Mouse (Mus musculus) forebrain, embryonic 13.5 days (tissue): ENCODE measurements at regions not wholly inside any gene's neighbourhood (a gene's known extent, or its start where the extent isn't known, plus 50 kb on each side); places are given as distances from the start of the nearest gene placed in this dataset.

Experiments used
- ATAC-seq: fragments of 200-750 bp; cut with Nextera tagmentation; 2 replicates; pipeline ENCODE4 v1.8.0; 2017
- H3K27ac ChIP-seq: fragments of 300-500 bp; sonication (generic); 2 replicates; pipeline ENCODE4 v1.5.1; 2015; ENCODE audit warnings: inconsistent platforms, mild to moderate bottlenecking, moderate library complexity
- H3K27me3 ChIP-seq: fragments of 300-500 bp; sonication (generic); 2 replicates; pipeline ENCODE4 v1.6.1; 2015; ENCODE audit warnings: mild to moderate bottlenecking, inconsistent platforms
- H3K36me3 ChIP-seq: fragments of 300-500 bp; sonication (generic); 2 replicates; pipeline ENCODE4 v1.6.1; 2015; ENCODE audit warnings: mild to moderate bottlenecking, inconsistent platforms; ENCODE audit not compliant: poor library complexity, severe bottlenecking
- H3K4me1 ChIP-seq: fragments of 300-500 bp; sonication (generic); 2 replicates; pipeline ENCODE4 v1.6.1; 2015; ENCODE audit warnings: inconsistent platforms
- H3K4me2 ChIP-seq: fragments of 300-500 bp; sonication (generic); 2 replicates; pipeline ENCODE4 v1.6.1; 2015; ENCODE audit warnings: inconsistent platforms, mild to moderate bottlenecking, moderate library complexity
- H3K4me3 ChIP-seq: fragments of 300-500 bp; sonication (generic); 2 replicates; pipeline ENCODE4 v1.5.1; 2015; ENCODE audit warnings: mild to moderate bottlenecking, inconsistent platforms
- H3K9ac ChIP-seq: fragments of 300-500 bp; sonication (generic); 2 replicates; pipeline ENCODE4 v1.6.1; 2015; ENCODE audit warnings: mild to moderate bottlenecking, inconsistent platforms
- H3K9me3 ChIP-seq: fragments of 300-500 bp; sonication (generic); replicated peaks from 2 replicates; pipeline ENCODE4 v1.6.1; 2016; ENCODE audit warnings: inconsistent platforms
- WGBS: fragments of 180-500 bp; shearing (Covaris S2); methylation state at CpG from one replicate; pipeline ENCODE4 v1.1.7; 2015; 5-methylcytosine and 5-hydroxymethylcytosine counted together

GRCm38 (mm10) chr17:47191416-47191815 lies 177.3 kb upstream of the Mrps10 start:
- H3K4me1 ChIP-seq: peaks cover 12% of the 10 kb centered on the region
- ATAC-seq: no peak
- no peaks in the 10 kb centered on the region; the same call in 1 of the 2 replicates for H3K9me3 ChIP-seq
- H3K9ac ChIP-seq: no peak overlapping the region
- no peak overlapping the region for H3K4me3 ChIP-seq
- peaks cover 13% of the 10 kb centered on the region; the same call in 1 of the 2 replicates for H3K36me3 ChIP-seq
- 95% methylated on average over 3 of the region's 3 CpGs for WGBS
- H3K4me2 ChIP-seq: no peak overlapping the region
- H3K27ac ChIP-seq: no peak overlapping the region
- H3K27me3 ChIP-seq: no peaks in the 10 kb centered on the region

DNA sequence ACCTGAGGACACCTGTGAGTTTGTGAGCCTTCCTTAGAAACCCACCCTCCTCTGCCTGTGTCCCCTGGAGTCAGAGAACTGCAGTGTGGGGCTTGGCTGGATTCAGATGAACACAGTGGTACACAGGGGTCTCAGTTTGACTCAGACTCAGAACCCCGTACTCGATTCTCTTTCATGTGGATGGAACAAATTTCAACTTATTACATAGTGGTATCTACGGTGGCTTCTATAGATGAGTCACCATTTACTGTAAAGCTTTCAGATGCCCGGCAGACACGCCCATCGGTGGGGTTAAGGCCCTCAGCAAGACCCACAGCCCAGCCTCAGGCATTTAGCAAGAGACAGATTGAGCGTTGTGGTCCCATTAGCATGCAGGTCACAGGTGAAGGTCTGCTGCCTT lies 178.9 kb upstream of the Mrps10 start:
- Histone ChIP-seq H3K27me3 (no peaks in the 10 kb centered on the region), H3K4me2 (no peak overlapping the region), H3K36me3 (peaks cover 13% of the 10 kb centered on the region; the same call in 1 of the 2 replicates), H3K4me1 (peaks cover 12% of the 10 kb centered on the region), H3K27ac (no peak overlapping the region; the same call in 1 of the 2 replicates), H3K9ac (no peak overlapping the region), H3K4me3 (no peak overlapping the region), H3K9me3 (no peaks in the 10 kb centered on the region; the same call in 1 of the 2 replicates)
- WGBS: 85% methylated on average over 7 of the region's 7 CpGs
- ATAC-seq: no peak

DNA sequence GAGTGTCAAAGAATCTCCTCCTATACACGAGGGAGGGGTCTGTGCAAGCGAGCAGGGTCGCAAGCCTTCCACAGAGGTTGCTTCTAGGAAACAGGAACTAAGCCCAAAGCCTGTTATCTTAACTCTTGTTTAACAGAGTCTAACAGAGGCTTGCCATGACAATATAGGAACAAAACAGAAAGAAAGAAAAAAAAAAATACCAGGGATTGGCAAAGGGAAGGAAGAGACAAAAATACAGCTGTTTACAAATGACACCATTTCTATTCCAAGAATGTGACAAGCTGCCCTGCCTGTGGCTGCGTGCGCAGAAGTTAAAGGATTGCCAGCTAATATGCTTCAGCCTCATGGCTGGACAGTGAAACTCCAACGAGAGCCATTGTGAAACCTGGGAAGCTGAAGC lies 173.8 kb upstream of the Ubr2 start:
- no peak for ATAC-seq
- WGBS: 88% methylated on average over 6 of the region's 6 CpGs
- no peaks in the 10 kb centered on the region for H3K27me3 ChIP-seq
- H3K4me3 ChIP-seq: no peak overlapping the region
- H3K36me3 ChIP-seq: no peaks in the 10 kb centered on the region
- no peaks in the 10 kb centered on the region for H3K9me3 ChIP-seq
- no peaks in the 10 kb centered on the region; the same call in 1 of the 2 replicates for H3K4me1 ChIP-seq
- H3K4me2 ChIP-seq: no peak overlapping the region
- H3K9ac ChIP-seq: no peak overlapping the region
- H3K27ac ChIP-seq: no peak overlapping the region

DNA sequence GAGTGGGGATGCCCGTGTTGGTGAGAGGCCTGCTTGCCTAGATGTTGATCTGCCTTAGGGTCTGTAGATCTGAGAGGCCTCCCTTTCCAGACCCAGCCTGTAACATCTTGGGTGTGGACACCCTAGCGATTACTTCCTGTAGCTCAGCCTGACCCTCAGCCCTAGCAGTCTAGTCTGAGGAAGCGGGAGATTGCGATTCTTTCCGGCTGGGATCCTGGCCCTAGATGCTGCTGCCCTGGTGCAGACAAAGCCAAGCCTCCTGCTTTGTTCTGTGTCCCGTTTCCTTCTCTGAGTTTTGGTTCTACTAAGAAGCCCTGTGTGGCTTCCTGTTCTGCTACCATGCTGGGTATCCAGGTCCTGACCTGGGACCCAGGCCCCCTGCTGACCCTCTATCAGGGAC lies 171.8 kb upstream of the Ubr2 start:
- H3K4me2 ChIP-seq: no peak overlapping the region
- no peak overlapping the region for H3K4me3 ChIP-seq
- H3K27ac ChIP-seq: no peak overlapping the region
- no peak for ATAC-seq
- no peaks in the 10 kb centered on the region for H3K27me3 ChIP-seq
- no peaks in the 10 kb centered on the region for H3K36me3 ChIP-seq
- H3K4me1 ChIP-seq: peaks cover 19% of the 10 kb centered on the region
- 58% methylated on average over 6 of the region's 6 CpGs for WGBS
- no peaks in the 10 kb centered on the region for H3K9me3 ChIP-seq
- H3K9ac ChIP-seq: no peak overlapping the region

- Histone ChIP-seq H3K27ac (no peak overlapping the region), H3K4me3 (no peak overlapping the region), H3K4me1 (peaks cover 19% of the 10 kb centered on the region), H3K36me3 (no peaks in the 10 kb centered on the region), H3K4me2 (no peak overlapping the region), H3K9me3 (no peaks in the 10 kb centered on the region), H3K27me3 (no peaks in the 10 kb centered on the region), H3K9ac (no peak overlapping the region)
- ATAC-seq: no peak
- WGBS: 81% methylated on average over 5 of the region's 5 CpGs
Measured at GRCm38 (mm10) chr17:47179410-47179809, 169.1 kb upstream of the Ubr2 start.

DNA sequence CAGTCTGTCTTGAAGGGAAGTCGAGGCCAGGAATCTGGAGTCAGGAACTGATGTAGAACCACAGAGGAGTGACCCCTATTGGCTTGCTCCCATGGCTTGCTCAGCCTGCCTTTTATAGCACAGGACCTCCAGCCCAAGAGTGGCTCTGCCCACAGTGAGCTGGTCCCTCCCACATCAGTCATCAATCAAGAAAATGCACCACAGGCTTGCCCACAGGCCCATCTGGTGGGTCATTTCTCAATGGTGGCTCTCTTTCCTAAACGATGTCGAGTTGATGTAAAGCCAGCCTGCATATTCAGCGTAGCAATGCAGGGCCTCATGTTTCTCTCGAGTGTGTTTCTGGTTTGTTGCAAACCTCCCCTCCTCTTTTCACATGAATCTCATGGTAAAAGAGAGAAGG lies 168.3 kb upstream of the Ubr2 start:
- H3K36me3 ChIP-seq: peaks cover 3% of the 10 kb centered on the region; the same call in 1 of the 2 replicates
- no peak overlapping the region for H3K27ac ChIP-seq
- no peaks in the 10 kb centered on the region for H3K9me3 ChIP-seq
- H3K4me1 ChIP-seq: peaks cover 19% of the 10 kb centered on the region
- no peak for ATAC-seq
- H3K4me3 ChIP-seq: no peak overlapping the region
- no peak overlapping the region; the same call in 1 of the 2 replicates for H3K9ac ChIP-seq
- no peak overlapping the region for H3K4me2 ChIP-seq
- WGBS: 73% methylated on average over 5 of the region's 5 CpGs
- H3K27me3 ChIP-seq: no peaks in the 10 kb centered on the region

- peak overlapping the region; percentile 35 for H3K27ac ChIP-seq
- H3K27me3 ChIP-seq: no peaks in the 10 kb centered on the region
- H3K4me1 ChIP-seq: peaks cover 19% of the 10 kb centered on the region
- ATAC-seq: peak; percentile 67; the same call in 1 of the 2 replicates
- 79% methylated on average over 8 of the region's 8 CpGs for WGBS
- H3K9ac ChIP-seq: no peak overlapping the region
- H3K36me3 ChIP-seq: peaks cover 3% of the 10 kb centered on the region; the same call in 1 of the 2 replicates
- H3K4me3 ChIP-seq: no peak overlapping the region
- H3K4me2 ChIP-seq: no peak overlapping the region
- no peaks in the 10 kb centered on the region for H3K9me3 ChIP-seq
Measured at GRCm38 (mm10) chr17:47177671-47178246, 167.4 kb upstream of the Ubr2 start.

GRCm38 (mm10) chr17:47176328-47176727 lies 166.0 kb upstream of the Ubr2 start:
- no peak for ATAC-seq

GRCm38 (mm10) chr17:47174748-47175215 lies 164.4 kb upstream of the Ubr2 start:
- Histone ChIP-seq H3K4me1 (peaks cover 19% of the 10 kb centered on the region), H3K27me3 (no peaks in the 10 kb centered on the region), H3K4me3 (no peak overlapping the region), H3K4me2 (no peak overlapping the region), H3K9ac (no peak overlapping the region), H3K9me3 (no peaks in the 10 kb centered on the region), H3K27ac (no peak overlapping the region), H3K36me3 (peaks cover 4% of the 10 kb centered on the region; the same call in 1 of the 2 replicates)
- ATAC-seq: no peak
- WGBS: 83% methylated on average over 12 of the region's 12 CpGs

More at GRCm38 (mm10) chr17:47176328-47176727, 166.0 kb upstream of the Ubr2 start:
- Histone ChIP-seq H3K9ac (no peak overlapping the region), H3K4me3 (no peak overlapping the region), H3K4me2 (no peak overlapping the region), H3K9me3 (no peaks in the 10 kb centered on the region), H3K4me1 (peaks cover 19% of the 10 kb centered on the region), H3K27ac (no peak overlapping the region), H3K27me3 (no peaks in the 10 kb centered on the region), H3K36me3 (peaks cover 3% of the 10 kb centered on the region; the same call in 1 of the 2 replicates)
- 78% methylated on average over 5 of the region's 5 CpGs for WGBS

DNA sequence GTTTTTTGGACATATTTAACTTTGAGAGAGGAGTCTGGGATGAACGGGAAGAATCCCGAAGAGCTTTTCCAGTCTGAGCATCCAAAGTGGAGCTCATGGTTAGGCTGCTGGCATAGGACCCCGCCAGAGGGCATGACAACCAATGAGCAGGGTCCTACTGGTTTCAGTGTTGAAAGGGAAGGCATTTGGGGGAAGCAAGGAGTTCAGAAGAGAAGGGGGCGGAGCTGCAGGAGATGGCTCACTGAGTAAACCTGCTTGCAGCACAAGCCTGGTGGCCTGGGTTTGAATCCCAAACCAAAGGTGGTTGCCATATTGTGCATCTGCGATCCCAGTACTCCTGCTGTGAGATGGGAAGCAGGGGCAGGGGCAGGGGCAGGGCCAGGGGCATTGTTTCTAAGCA lies 161.4 kb upstream of the Ubr2 start:
- Histone ChIP-seq H3K4me3 (no peak overlapping the region), H3K9ac (no peak overlapping the region), H3K36me3 (peaks cover 16% of the 10 kb centered on the region; the same call in 1 of the 2 replicates), H3K4me2 (no peak overlapping the region), H3K27me3 (no peaks in the 10 kb centered on the region), H3K9me3 (no peaks in the 10 kb centered on the region), H3K4me1 (peaks cover 20% of the 10 kb centered on the region), H3K27ac (no peak overlapping the region)
- no peak for ATAC-seq
- WGBS: 92% methylated on average over 5 of the region's 5 CpGs

- H3K4me2 ChIP-seq: no peak overlapping the region
- WGBS: 90% methylated on average over 13 of the region's 13 CpGs
- no peaks in the 10 kb centered on the region for H3K27me3 ChIP-seq
- no peak overlapping the region for H3K9ac ChIP-seq
- no peaks in the 10 kb centered on the region for H3K9me3 ChIP-seq
- peaks cover 24% of the 10 kb centered on the region for H3K4me1 ChIP-seq
- peaks cover 16% of the 10 kb centered on the region; the same call in 1 of the 2 replicates for H3K36me3 ChIP-seq
- ATAC-seq: no peak
- no peak overlapping the region for H3K4me3 ChIP-seq
- H3K27ac ChIP-seq: no peak overlapping the region
Measured at GRCm38 (mm10) chr17:47170978-47171593, 160.7 kb upstream of the Ubr2 start.

- 0 out of 2 replicates have a peak, but pooled peaks have one; percentile 27 for ATAC-seq
- peak overlapping the region; percentile 19; the same call in 1 of the 2 replicates for H3K27ac ChIP-seq
Measured at GRCm38 (mm10) chr17:47168105-47168504, 157.7 kb upstream of the Ubr2 start.

More at GRCm38 (mm10) chr17:47168105-47168504, 157.7 kb upstream of the Ubr2 start:
- H3K4me2 ChIP-seq: no peak overlapping the region
- 62% methylated on average over 8 of the region's 8 CpGs for WGBS
- H3K9me3 ChIP-seq: no peaks in the 10 kb centered on the region
- H3K9ac ChIP-seq: no peak overlapping the region
- H3K4me1 ChIP-seq: peaks cover 33% of the 10 kb centered on the region
- H3K4me3 ChIP-seq: no peak overlapping the region
- no peaks in the 10 kb centered on the region for H3K27me3 ChIP-seq
- H3K36me3 ChIP-seq: peaks cover 12% of the 10 kb centered on the region; the same call in 1 of the 2 replicates
